Mouse (Mus musculus) adrenal gland, adult 18-20 months (tissue): ENCODE data around the gene Klk1b8. TPM values are rescaled to one million over a fixed set of nuclear protein-coding genes. Genes with fewer than 3 reads are reported as not detected.
"Not testable (repeated sequence)": the region's sequence is repeated elsewhere in the genome, so short reads cannot be mapped to it uniquely, and the experiment has no call there.

Experiments used
- DNase-seq, 2 experiments: peaks; one replicate each; pipeline ENCODE4 v3.0.0; 2021 to 2022; ENCODE audit warnings: low spot score in 2 of 2
- long read RNA-seq, 2 experiments: library from polyadenylated mRNA; stranded (forward); transcript quantifications; one replicate each; pipeline ENCODE4 v2.0.0; 2021
- total RNA-seq, 2 experiments: library from RNA; stranded (reverse); gene quantifications; 1 replicate in 1 of 2; 2 replicates in 1 of 2; pipeline ENCODE4 v1.2.3; 2021

Klk1b8 gene
- total RNA-seq: not detected
- long read RNA-seq, experiment 1: 0 reads
- long read RNA-seq, experiment 2: 0 reads

GRCm38 (mm10) chr7:43950364-43950763, at the start of gene Klk1b8:
TSS of gene Klk1b8 (plus strand) at chr7:43950664.
- no peak for DNase-seq

- no peak for DNase-seq
These were observed 35.6 kb upstream of the Klk1b8 start for GRCm38 (mm10) chr7:43914821-43915220.

- no peak for DNase-seq
These were observed 32.0 kb upstream of the Klk1b8 start for GRCm38 (mm10) chr7:43918426-43918825.

GRCm38 (mm10) chr7:43918871-43919270, 31.6 kb upstream of the Klk1b8 start:
- DNase-seq: no peak

GRCm38 (mm10) chr7:43919559-43920451, 30.7 kb upstream of the Klk1b8 start:
- peak; percentile 63 to 65 for DNase-seq

- no peak for DNase-seq
These were observed 29.9 kb upstream of the Klk1b8 start for GRCm38 (mm10) chr7:43920582-43920981.

GRCm38 (mm10) chr7:43921087-43921486, 29.4 kb upstream of the Klk1b8 start:
- no peak for DNase-seq

GRCm38 (mm10) chr7:43921941-43922340, 28.5 kb upstream of the Klk1b8 start:
- no peak for DNase-seq

- no peak for DNase-seq
These were observed 24.5 kb upstream of the Klk1b8 start for GRCm38 (mm10) chr7:43925985-43926384.

GRCm38 (mm10) chr7:43928521-43928920, 21.9 kb upstream of the Klk1b8 start:
- DNase-seq: peak in 1 of 2 experiments; percentile 6

GRCm38 (mm10) chr7:43932337-43932736, 18.1 kb upstream of the Klk1b8 start:
- no peak for DNase-seq

- DNase-seq: no peak
These were observed 17.0 kb upstream of the Klk1b8 start, which contains the start of gene Klk15 for GRCm38 (mm10) chr7:43933440-43933839. TSS of gene Klk15 (plus strand) at chr7:43933740.

GRCm38 (mm10) chr7:43934747-43935146, 15.7 kb upstream of the Klk1b8 start:
- DNase-seq: no peak

GRCm38 (mm10) chr7:43936551-43936950, 13.9 kb upstream of the Klk1b8 start:
- no peak for DNase-seq

- DNase-seq: not testable (repeated sequence)
These were observed 8.2 kb upstream of the Klk1b8 start for GRCm38 (mm10) chr7:43942293-43942692.

- DNase-seq: no peak
These were observed 5.7 kb upstream of the Klk1b8 start for GRCm38 (mm10) chr7:43944727-43945264.

GRCm38 (mm10) chr7:43952703-43953102, 2.2 kb downstream of the Klk1b8 start:
- no peak for DNase-seq

- no peak for DNase-seq
These were observed 16.0 kb downstream of the Klk1b8 start, which contains the start of gene Klk1b1 for GRCm38 (mm10) chr7:43966451-43966850. TSS of gene Klk1b1 (plus strand) at chr7:43966751.

GRCm38 (mm10) chr7:43967058-43967457, 16.6 kb downstream of the Klk1b8 start:
- DNase-seq: no peak

GRCm38 (mm10) chr7:43967612-43968011, 17.1 kb downstream of the Klk1b8 start:
- DNase-seq: no peak

GRCm38 (mm10) chr7:43975761-43976160, 25.3 kb downstream of the Klk1b8 start, which contains the start of gene Klk1b9:
TSS of gene Klk1b9 (plus strand) at chr7:43976061.
- DNase-seq: not testable (repeated sequence)

- DNase-seq: no peak
These were observed 35.2 kb downstream of the Klk1b8 start for GRCm38 (mm10) chr7:43985657-43986056.
